Mouse (Mus musculus) neural tube, embryonic 10.5 days (tissue): ENCODE results near the gene Ttf1.

Source experiments
- DNase-seq: peaks from one replicate; pipeline ENCODE4 v3.0.0-alpha.2; 2017; ENCODE audit warnings: low spot score; ENCODE audit errors: extremely low spot score

The Ttf1 gene

DNA sequence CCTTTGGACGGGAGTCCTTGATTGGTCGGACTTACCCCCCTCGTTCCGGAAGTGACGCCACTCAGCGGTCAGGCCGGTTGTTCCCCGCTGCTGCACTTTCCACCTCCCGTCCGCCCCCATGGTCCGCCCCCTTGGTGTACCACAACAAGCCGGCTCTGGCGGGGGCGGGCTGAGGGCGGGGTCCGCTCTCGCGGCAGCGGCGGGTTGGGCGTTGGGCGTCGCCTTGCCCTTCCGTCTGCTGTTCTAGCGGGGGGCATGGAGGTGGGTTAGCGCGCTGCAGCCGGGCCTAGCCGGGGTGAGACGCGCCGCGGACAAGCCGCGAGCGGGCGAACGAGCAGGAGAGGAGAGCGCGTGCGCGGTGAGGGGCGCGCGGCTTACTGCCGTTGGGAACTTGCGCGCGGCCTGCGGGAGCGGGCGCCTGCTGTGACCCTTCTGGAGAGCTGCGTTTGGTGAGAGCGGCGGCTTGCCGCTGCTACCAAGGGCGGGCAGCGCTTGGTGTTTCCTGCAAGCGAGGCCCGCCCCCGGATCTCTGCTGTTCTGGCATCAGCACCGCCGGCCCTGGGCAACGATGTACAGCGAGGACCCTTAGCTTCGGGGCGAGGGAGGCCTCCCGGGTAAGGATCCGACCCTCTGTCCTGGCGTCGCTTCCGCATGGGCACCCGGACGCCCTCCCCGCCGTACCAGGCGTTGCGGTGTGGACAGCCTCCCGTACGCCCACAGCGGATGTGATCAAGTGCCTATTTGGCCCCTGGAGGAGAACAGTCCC lies 65.1 kb downstream of the Ttf1 start:
- DNase-seq = peak; percentile 100

DNA sequence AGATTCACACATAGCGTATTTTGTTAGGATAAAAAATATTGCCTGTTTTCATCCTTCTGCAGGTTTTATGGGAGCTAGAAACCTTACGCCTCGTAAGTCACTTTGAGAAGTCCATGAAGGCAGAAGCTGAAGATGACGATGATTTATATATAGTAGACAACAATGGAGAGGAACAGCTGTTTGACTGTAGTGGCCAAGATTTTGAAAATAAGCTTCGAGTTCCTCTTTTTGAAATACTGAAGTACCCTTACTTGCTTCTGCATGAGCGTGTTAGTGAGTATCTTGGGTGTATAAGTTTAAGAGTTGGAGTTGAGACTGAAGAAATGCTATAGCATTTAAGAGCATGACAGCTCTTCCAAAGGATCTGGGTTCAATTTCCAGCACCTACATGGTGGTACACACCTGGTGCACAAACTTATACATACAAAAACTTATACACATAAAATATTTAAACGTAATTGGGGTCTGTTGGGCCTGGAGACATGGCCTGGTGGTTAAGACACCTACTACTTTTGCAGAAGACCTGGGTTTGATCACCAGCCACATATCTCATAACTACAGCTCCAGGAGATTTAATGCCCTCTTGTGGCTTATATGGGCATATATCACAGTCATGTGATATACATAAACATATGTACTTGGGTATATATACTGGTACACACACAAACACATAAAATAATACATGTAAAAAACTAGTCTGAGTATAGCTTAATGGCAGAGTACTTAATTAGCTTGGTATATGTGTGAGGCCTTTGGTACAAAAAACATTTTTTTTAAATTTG lies 70.2 kb downstream of the Ttf1 start:
- DNase-seq = no peak

DNA sequence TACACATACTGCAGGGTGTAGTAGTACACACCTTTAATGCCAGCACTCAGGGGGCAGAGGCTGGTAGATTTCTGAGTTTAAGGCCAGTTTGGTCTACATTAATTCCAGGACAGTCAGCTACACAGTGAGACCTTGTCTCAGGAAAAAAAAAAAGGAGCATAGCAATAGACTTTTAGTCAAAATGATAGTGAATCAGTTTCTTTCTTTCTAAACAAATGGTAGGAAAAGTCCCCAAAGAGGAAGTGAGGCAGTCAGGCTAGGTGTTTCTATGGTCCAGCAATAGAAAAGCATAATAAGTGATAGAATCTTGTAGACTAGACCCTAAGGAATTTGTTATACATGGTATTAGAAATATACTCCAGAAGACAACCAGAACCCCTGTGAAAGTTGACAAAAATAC lies 75.1 kb downstream of the Ttf1 start:
- DNase-seq = no peak
